Mouse (Mus musculus) right cerebral cortex, adult 18-20 months (tissue): ENCODE results near the gene Acsm1.

ENCODE experiments used
- DNase-seq: peaks from one replicate; pipeline ENCODE4 v3.0.0; 2022; ENCODE audit warnings: mixed read lengths

The Acsm1 gene

DNA sequence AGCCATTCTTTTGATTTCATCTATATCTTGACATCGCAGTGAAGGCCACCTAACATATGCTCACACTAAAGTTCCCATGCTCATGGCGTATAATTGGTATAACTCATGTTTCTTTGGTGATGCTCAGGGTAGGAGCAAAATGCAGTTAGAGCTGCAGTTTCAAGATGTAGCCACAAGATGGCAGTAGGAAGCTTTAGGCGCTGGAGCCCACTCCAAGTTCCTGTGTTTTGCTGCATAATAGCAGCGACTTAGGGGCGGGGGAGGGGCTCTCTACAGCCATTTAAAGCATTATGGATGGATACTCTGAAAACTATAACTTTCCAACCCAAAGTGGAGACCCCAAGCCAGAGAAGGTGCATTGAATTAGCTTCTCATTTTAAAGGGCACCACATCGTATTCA is 66.6 kb downstream of the Acsm1 start:
- peak; percentile 18 for DNase-seq

- DNase-seq: no peak
Observed at GRCm38 (mm10) chr7:119680107-119680506, 73.3 kb downstream of the Acsm1 start.

DNA sequence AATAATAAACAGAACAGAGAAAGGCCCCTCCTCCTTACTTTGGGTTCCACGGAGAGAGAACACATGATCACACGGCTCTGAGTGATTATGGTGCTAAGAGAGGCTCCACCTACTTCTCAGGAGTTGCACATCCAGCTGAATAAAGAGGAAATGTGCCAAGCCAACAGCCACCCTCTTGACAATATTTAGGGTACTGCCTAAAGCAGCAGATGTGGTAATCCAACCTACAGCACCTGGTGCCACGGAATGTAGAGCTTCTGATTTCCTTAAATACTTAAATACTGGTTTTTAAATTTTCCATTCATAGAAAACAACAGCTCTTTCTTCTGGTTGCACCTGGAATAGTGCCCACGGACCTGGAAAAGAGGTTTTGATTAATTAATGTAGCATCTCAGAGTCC is 75.9 kb downstream of the Acsm1 start:
- DNase-seq: no peak

DNA sequence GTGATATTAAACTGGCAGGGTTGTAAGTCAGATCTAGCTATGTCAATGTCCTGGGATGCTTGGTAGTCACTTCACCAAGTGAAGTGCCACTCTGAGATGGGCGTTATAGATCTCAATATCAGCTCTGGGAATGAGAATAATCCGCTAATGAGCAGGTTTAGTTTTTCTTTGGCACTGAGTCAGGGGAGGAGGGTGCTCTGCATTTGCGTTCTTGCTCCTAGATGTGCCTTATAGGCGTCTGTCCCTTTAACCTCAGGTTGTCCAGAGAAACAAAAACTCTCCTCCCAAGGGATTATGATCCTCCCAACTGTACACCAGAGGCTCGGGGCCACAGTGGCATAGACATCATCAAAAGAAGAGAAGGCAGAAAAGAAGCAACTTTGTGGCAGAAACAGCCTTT is 82.9 kb downstream of the Acsm1 start, which contains the start of gene Acsm4:
Acsm4 (plus strand) TSS at position 301 of the 400 bp plus-strand sequence.
- no peak for DNase-seq

- DNase-seq: no peak
Observed at GRCm38 (mm10) chr7:119692302-119692701, 85.5 kb downstream of the Acsm1 start.

- DNase-seq: no peak
Observed at GRCm38 (mm10) chr7:119694926-119695325, 88.1 kb downstream of the Acsm1 start.
